Mouse (Mus musculus) urinary bladder, postnatal 14 days (tissue): ENCODE measurements at regions not wholly inside any gene's neighbourhood (a gene's known extent, or its start where the extent isn't known, plus 50 kb on each side); places are given as distances from the start of the nearest gene placed in this dataset.

Experiments
- DNase-seq: peaks from one replicate; pipeline ENCODE4 v3.0.0; 2021; ENCODE audit warnings: low spot score

DNA sequence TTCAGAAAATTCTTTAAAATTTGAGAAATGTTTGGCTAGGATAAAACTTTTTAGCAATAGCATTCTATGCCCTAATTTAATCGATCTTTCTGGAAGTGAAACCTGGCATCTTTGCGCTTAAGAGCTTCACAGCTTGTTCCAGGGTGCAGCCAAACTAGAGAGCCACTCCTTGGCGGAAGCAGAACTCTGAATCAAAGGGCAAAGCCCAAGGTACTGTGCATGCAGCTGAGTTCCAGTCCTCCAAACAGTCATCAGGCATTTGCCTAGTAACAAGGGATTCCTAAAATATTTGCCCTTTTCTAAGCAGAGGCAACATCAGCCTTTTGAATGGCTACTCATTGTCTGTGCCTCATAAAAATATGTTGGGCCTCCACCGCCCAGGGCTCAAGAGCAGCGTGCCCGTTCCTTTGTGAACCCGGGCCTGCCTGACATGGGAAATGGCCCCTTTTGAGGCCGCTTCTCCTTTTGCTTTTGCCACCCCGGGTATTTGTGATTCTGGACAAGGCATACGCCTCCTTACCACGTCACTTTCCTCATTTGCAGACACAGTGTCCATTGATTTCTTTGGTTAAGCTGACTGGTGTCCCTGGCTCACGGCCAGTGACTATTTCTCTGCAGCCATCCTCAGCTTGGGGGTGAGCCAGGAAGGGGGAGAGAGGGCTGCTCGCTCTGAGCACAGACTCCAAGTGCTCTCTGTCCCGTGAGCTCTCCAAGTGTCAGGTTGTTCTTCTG lies 402.2 kb upstream of the Smim15 start:
- peak; percentile 21 for DNase-seq

DNA sequence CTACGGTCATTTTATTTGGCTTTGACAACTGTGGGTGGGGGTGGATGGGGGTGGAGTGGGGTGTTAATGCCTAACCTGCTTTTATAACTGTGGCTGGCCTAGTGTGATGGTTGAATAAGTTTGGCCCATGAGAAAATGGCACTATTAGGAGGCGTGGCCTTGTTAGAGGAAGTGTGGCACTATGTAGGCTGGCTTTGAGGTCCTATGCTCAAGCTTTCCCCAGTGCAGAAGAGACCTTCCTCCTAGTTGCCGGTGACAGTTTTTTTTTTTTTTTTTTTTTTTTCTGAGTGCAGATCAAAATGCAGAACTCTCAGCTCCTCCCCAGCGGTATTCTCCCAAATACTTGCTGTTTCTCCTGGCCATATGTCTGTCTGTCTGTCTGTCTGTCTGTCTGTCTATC lies 404.6 kb upstream of the Smim15 start:
- DNase-seq, result no peak

DNA sequence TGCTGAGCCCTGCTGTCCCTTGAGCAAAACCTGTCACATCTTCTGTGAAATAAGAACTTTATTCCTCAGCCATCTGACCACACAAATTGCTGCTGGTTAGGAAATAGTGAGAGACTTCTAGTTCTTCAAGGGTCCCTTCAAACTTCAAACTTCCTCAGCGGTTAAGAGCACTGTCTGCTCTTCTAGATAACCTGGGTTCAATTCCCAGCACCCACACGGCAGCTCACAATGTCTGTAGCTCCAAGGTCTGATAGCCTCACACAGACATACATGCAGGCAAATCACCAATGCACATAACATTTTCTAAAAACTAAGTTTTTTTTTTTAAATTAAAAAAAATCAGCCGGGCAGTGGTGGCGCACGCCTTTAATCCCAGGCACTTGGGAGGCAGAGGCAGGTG lies 407.0 kb upstream of the Smim15 start:
- no peak for DNase-seq

DNA sequence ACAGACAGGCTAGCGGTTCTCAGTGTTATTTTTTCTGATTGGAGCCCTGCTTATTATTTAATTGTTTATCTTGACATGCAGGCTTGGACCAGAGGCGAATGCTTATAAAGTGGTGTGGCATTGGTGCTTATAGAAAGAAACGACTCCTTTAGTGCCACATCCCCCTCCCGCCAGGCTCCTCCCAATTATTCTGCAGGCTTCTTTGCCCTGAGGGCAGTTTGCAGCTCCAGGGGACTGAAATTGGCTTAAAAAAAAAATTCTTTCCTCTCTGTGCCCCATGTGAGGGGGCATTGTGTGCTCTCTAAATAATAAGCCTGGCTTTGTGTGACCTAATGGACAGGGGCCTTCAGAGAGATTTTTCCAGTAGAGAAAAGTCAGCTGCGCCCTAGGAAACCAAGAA lies 409.1 kb upstream of the Smim15 start:
- no peak for DNase-seq

DNA sequence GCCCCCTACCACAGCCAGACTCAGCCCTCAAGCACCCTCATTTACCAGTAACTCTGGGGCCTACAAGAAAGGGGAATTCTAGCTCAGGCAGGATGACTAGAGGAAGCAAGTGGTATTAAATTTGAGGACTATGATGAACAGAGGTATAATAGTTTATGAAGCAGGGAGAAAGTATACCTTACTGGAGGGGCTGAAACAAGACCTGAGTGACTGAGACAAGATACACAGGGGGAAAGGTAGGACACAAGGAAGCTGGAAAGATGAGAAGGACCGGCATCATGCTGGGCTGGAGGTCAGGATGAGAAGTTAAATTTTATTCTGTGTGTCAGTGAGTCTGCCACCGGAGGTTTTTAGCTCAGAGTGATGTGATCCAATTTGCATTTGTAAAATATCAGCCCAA lies 417.2 kb upstream of the Smim15 start:
- DNase-seq, result no peak

DNA sequence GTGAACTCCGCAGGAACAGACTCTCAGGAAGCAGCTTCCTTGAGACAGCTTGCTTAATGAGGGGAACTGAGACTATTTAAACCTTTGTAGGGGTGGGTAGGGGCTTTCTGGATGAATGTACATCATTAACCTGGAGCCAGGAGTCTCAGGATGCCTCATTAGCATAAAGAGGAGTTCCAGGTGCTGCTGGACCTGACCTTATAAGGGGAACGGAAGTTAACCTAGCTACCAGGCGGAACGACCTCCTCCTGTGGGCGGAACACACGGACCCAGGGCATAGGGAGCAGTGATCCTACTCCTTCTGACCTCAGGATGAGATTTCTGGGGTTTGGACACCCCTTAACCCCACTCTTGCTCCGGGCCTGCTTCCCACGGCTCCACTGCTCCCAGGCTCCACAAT lies 417.6 kb upstream of the Smim15 start:
- no peak for DNase-seq

DNA sequence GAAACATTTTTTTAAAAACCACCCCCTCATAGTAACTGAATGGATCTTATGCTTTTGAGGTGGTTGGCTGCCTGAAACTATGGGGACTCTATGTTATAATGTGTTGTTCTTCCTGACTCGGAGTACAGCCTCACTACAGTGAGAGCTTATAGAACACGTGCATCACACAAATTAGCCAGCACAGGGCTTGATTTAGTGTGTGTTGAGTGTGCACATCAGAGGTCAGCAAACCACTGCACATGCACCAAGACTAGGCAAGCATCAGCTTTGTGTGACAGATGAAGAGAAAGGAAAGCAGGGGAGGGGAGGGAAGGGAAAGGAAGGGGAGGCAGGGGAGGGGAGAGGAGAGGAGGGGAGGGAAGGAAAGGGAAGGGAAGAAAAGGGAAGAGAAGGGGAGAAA lies 422.9 kb upstream of the Smim15 start:
- DNase-seq, result no peak

DNA sequence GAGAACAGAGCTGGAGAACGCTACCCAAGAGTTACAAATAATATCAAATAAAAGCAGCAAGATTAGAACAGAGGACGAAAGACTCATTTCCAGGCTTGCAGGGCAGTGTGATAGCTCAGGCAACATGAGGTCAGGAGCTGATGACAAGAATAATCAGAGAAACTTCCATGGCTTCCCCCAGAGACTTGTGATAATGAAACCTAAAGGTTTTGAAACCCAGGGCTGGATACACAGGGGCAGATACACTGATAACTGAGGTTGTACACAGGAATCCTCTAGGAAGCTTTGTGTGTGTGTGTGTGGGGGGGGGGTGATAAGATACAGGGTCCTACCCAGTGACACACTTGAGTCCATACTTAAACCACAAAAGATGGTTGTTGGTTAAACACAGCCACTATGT lies 423.4 kb upstream of the Smim15 start:
- no peak for DNase-seq

DNA sequence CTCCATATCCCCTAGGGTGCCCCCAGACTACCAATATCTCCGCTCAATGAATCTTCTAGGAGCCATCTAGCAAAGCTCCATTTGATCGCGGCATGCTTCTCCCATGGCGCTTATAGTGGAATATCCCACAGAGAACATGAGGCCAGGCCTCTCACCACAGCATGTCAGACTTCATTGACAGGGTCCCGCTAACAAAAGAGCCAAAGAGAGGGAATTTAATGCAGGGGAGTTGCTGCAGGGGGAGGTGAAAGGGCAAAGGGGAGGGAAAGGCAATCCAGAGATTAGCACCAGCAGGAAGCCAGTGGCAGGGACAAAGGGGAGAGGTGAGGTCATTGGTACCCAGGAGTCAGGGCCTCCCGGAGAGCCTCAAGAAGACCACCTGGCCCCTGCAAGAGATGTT lies 424.0 kb upstream of the Smim15 start:
- no peak for DNase-seq

DNA sequence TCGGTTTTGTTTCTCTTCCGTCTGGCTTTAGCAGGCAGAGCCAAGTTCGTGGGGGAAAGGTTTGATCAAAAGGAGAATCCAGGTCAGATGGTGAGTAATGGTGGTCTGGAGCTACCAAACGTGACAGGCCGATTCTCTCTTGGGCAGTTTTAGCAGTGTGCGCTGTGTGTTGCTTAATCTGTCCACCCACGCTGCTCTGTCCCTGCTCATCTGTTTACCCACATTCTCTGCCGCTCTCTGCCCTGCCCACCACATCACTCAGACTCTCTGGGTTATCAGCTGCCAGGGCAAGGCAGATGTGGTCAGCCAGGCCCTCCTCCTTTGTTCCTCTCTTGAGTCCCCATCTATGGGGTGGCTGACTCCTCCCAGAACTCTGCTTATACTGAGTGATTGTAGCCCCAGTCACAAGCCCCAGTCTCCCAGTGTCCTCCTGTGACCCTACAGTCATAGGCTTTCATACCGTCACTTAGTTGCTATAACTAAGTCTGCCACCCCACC lies 424.8 kb upstream of the Smim15 start:
- no peak for DNase-seq

DNA sequence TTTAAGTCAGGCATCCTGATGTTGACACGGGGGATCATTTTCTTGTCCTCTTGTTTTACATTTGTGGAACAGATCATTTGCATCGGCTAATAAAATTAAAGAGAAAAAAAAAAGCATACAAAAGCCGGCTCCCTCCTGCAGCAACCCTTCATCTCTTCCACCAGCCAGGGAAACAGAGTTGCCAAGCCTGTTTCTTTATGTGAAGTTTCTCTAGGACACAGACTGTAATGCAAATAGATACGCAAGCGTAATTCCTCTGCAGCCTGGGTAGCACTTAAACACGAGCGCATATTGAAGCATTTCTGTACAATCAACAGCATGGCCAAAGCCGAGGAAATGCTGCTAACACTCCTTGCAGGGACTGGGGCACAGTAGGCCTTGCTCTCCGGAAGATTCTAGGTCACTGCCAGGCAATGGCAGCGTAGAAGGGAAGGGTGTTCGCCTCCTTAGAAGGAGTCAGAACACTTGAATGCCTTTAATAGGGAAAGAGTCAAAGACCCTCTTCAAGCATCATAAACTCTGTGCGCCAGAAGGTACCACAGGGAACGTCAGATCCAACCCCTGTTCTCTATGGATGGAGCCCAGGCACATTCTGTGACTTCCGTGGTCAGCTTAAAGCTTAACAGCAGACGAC lies 425.3 kb upstream of the Smim15 start:
- DNase-seq, result no peak

DNA sequence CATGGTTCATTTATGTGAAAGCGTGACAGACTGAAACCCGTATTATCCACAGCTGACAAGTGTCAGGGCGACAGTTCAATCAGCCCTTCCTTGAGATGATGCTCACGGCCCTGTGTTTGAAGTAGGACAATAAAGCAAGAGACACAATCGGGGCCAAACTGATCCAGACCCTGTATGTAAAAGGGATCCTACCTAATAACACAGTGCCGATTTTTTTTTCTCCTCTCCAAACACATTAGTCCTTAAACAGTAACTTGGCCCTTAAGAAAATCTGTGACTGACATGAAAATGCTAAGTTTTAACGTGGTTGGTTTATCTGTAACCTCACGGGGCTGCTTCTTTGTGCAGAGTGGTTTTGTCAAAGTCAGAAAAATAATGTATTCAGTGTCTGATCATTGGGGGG lies 425.9 kb upstream of the Smim15 start:
- no peak for DNase-seq

DNA sequence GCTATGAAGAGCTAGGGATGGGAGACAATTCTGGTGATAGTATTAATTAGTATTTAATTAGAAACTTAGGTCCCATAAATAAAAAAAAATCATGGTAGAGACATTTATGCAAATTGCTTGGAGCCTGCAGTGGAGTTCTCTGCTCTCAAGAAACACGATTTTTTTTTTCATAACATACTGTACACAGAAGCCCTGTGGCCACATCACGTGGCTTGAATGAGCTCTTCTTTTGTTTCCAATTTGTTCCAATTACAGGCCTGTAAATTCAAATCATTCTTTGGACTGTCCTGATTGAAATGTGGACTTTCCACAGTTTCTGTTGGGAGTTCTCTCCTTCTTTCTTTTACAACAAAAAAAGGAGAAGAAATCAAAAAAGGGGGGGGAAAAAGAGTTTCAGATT lies 426.7 kb upstream of the Smim15 start:
- no peak for DNase-seq

DNA sequence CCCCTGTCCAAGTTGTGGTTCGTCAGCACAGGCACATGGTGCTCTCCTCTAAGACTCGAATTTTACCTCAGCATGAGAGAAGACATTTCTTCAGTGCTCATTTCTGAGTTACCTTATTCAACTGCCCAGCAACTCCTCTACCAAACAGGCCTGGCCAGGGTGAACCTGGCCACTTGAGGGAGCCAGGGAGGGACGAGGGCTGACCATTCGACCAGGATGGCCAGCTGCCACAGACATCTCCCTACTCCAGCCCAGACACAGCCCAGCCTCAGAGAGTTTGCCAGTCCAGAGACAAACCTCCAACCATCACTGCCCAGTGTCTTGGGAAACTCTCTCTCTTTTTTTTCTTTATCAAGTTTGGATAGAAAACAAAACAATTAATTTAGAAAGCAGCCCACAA lies 427.5 kb upstream of the Smim15 start:
- peak; percentile 11 for DNase-seq

DNA sequence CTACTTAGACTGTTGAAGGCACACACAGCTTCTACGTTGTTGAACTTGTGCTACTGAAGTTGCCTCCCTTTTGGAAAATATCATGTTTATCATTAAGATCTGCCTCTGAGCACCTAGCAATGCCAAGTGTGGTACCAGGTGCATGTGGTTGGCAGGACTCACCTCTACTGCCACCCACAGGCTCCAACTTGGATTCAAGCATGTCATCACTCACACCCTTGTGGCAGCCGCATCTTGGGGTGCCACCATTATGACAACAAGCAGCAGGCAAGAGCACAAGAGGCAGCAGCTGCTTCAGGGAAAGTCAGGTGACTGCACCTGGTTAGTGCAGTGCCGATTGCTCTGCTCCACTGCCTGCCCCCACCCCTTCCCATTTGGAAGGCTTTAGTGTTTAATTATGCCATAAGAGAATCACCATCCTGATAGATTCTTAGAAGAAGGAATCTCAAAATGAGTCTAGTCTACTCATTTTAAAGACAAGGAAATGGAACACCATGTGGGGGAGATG lies 435.2 kb upstream of the Smim15 start:
- no peak for DNase-seq

DNA sequence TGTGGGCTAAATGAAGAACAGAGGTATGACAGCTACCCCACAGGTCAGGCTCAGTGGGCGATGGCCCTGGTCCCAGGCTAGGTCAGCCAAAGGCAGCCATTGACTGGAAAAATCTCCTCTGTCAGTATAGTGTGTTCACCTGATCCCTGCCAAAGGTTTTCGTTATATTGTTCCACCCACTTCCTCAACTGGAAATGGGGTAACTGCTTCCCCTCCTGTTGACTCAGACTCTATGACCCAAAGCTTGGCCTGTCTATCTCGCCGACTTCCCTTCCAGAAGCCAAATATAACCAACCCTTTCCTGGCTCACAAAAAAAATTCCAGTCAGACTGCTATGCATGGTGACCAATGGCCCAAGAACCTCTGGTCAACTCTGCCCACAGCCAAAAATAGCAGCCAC lies 437.0 kb upstream of the Smim15 start:
- DNase-seq, result no peak

DNA sequence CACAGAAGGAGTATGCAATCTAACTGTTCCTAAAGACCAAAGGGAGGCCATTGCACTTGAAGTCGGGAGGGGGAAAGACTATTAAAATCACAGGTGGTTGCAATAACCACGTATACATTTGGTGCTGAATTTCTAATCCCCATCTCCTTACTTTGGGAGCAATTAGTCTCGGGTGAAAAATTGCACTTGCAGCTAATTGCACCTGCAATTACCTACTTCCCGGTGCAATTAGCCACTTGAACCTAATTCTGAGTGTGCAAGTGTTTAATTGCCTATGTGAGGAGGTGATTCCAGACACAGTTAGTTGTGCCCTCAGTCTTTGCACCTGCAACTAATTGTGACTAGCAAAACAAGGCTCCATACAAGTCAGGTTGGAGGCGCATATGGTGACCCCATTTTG lies 442.1 kb upstream of the Smim15 start:
- no peak for DNase-seq

DNA sequence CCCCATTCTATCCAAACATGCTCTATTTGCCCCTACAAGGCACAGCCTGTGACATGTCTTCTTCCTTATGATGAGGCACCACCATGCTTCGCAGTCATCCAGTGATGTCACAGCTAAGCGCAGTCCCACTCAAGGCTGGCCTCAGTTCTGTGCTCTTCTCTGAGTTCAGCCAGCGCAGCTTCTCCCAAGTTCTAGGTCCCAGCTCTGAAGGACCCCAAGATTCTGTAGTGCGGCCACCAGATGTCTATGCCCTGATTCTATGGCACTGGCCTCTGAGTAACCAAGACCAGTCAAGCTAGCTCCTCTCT lies 443.2 kb upstream of the Smim15 start:
- no peak for DNase-seq

DNA sequence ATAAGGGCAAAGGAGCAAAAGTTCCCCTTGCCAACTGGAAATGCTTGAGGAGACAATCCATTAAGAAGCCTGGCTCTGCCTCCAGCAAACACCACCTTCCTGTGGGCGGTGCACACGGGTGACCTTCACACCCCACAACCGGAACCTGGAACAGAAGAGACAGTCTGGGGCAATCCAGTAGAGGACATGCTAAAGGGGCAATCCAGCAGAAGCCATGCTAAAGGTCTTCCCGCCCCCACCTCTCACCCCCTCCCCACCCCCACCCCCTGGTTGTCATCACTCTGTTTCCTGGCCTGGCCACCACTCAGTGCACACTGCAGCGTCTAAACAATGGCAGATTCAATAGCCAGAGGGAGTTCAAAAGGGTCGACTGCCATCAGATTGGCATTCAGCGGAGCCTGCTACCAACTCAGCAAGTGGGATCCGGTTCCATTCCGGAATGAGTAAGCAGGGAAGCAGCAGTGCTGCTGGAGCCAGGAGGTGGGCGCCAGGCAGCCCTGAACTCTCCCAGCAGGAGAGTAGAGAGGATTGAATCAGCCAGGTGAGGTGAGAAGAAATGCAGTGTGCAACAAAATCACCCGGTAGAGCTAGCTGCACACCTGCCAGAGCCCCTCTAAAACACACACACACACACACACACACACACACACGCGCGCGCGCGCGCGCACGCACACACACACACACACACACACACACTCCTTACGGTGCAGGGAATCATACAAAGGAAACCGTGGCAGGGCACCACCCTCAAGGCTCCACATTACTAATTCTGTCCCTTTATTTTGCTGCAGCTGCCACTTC lies 443.7 kb upstream of the Smim15 start:
- DNase-seq, result no peak

DNA sequence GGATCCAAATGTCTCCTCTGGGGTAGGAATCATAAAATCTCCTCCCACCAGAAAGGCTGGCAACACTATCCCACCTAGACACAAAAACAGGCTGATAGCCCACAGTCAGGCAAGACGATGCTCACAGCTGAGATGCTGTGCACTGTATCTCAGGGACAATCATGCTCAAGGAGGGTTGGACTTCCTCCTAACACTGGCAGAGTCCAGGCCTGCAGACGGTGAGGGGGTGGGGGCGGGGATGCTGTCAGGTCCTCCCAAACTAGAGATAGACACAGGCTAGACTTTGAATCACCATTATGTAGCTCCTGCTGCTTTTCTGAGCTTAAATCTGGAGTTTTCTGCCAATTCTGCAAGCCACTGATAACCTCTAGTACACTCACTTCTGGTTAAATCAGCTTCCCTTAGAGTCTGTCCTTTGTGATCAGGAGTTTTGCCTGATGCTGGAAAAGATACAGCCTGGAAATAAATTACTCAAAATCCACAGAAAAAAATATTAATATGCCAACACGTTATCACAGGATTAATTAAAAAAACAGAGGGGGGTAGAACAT lies 445.1 kb upstream of the Smim15 start:
- DNase-seq, result no peak

DNA sequence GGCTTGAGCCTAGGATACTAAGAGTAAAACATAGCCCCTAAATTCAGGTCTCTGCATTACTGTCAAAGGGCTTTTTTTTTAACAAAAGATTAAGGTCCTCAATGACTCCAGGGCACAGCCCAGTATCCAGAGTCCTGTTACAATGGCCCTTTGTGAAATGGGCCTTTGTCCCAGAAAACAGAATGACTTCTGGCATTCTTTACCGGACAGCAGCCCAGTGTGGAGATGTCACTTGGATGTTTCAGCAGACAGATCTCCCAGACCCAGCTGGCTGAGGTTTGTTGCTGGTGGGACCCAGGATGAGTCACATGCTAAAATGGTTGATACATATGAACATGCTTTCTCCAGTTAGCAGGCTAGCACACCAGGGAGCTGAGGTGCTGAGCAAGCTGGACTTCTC lies 445.9 kb upstream of the Smim15 start:
- DNase-seq, result no peak

DNA sequence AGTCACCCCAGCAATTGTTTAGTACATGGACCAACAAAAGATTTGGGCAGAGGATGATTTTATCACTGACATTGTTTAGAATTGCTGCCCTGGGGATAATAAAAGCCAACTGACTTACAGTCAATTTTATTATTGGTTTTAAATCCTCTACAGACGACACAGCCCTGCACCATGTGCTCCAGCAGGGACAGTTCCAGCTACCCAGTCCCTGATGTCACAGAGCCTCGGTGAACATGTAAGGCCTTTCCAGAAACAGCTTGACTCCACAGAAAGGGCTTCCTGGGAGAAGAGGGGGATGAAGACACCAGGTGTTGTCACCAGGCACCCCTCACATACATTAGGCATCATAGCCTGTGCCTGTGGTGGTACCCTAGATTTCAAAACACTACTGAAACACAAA lies 447.0 kb upstream of the Smim15 start:
- DNase-seq, result no peak

DNA sequence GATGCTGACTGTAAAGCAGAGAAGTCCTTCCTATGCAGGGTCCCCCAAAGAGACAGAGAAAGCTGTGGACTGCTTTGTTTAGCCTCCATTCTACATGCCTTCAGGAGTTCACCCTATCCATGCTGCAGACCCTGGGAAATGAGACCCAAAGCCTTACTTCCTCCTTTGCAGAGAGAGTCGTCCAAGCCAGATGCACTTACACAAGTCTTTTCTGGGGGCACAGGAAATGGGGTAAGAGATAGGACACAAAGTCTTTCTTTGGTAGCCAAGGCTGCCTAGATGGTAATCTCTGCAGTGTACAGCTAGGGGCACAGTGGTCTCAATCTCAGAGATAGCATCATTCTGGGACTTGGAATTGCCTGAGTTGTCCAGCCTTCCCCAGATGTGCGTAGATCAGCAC lies 448.1 kb upstream of the Smim15 start:
- DNase-seq, result no peak
